Mouse (Mus musculus) spleen, adult 2 months (tissue): ENCODE measurements around the gene Il6ra. TPM values are rescaled to one million over a fixed set of nuclear protein-coding genes. Genes with fewer than 3 reads are reported as not detected.

Experiments used
- DNase-seq, 2 experiments: peaks; one replicate each; pipeline versions ENCODE4 v3.0.0 to v3.0.0-alpha.2; 2012 to 2021; ENCODE audit warnings: low spot score in 2 of 2, low read depth in 1 of 2
- H3K27ac ChIP-seq: fragments of 200-500 bp; 2 replicates; pipeline ENCODE4 v1.5.1; 2012; ENCODE audit warnings: low read length, inconsistent platforms; ENCODE audit not compliant: insufficient read depth
- H3K27me3 ChIP-seq: fragments of 200-500 bp; 2 replicates; pipeline ENCODE4 v1.6.1; 2012; ENCODE audit warnings: mild to moderate bottlenecking, moderate library complexity, low read length, inconsistent platforms; ENCODE audit not compliant: control insufficient read depth, insufficient read depth
- H3K36me3 ChIP-seq: fragments of 200-500 bp; 2 replicates; pipeline ENCODE4 v1.6.1; 2012; ENCODE audit warnings: mild to moderate bottlenecking, low read length, inconsistent platforms; ENCODE audit not compliant: control insufficient read depth, insufficient read depth
- H3K4me1 ChIP-seq: fragments of 200-500 bp; 2 replicates; pipeline ENCODE4 v1.6.1; 2011; ENCODE audit warnings: inconsistent platforms; ENCODE audit not compliant: control insufficient read depth, insufficient read depth, insufficient read length
- H3K4me3 ChIP-seq: fragments of 200-500 bp; 2 replicates; pipeline ENCODE4 v1.5.1; 2011; ENCODE audit warnings: mild to moderate bottlenecking, inconsistent platforms; ENCODE audit not compliant: insufficient read depth, insufficient read length; ENCODE audit errors: extremely low read depth
- CTCF ChIP-seq: fragments of 200-500 bp; IDR thresholded peaks from 2 replicates; pipeline ENCODE4 v1.5.1; 2011; ENCODE audit warnings: mild to moderate bottlenecking, inconsistent platforms; ENCODE audit not compliant: insufficient read depth, insufficient read length, insufficient replicate concordance; ENCODE audit errors: extremely low read depth
- POLR2A ChIP-seq: fragments of 200-500 bp; IDR thresholded peaks from 2 replicates; pipeline ENCODE4 v1.6.1; 2011; ENCODE audit warnings: low read depth, low read length, inconsistent platforms
- WGBS: fragments of 180-500 bp; shearing (Covaris S2); methylation state at CpG from one replicate; pipeline ENCODE4 v1.1.7; 2018; 5-methylcytosine and 5-hydroxymethylcytosine counted together
- polyA plus RNA-seq: library from polyadenylated mRNA; depleted of rRNA; stranded (reverse); fragments of >200 nt; gene quantifications from 2 replicates; pipeline ENCODE4 v1.2.3, GENCODE M21; 2012; rRNA removed

Il6ra gene
- polyA plus RNA-seq, 1 experiment, result 21.4 TPM

- Histone ChIP-seq H3K27ac (no peak overlapping the region), H3K4me3 (no peak overlapping the region), H3K4me1 (peaks cover 1% of the 10 kb centered on the region; the same call in 1 of the 2 replicates), H3K27me3 (no peaks in the 10 kb centered on the region), H3K36me3 (no peaks in the 10 kb centered on the region)
- TF ChIP-seq CTCF (peak; percentile 31; the same call in 1 of the 2 replicates), POLR2A (no peak)
- peak in 1 of 2 experiments; percentile 39 for DNase-seq
- 65% methylated on average over 4 of the region's 4 CpGs for WGBS
These were observed 95.9 kb downstream of the Il6ra start for GRCm38 (mm10) chr3:89817056-89817455.

Other genes starting within 250 kb of the Il6ra start
- 40.5 and 45.0 TPM in 2 replicates for gene Adar, start 198.2 kb downstream of the Il6ra start, polyA plus RNA-seq
- gene Chrnb2, start 148.6 kb downstream of the Il6ra start, polyA plus RNA-seq, result 1.4 and 1.6 TPM in 2 replicates
- gene Ube2q1, start 139.6 kb downstream of the Il6ra start, polyA plus RNA-seq, result 23.8 and 26.5 TPM in 2 replicates
- 1.1 TPM in 2 replicates for gene She, start 81.8 kb downstream of the Il6ra start, polyA plus RNA-seq
- gene Atp8b2, start 50.3 kb upstream of the Il6ra start, polyA plus RNA-seq, result 49.3 and 66.0 TPM in 2 replicates
- 25.1 and 28.1 TPM in 2 replicates for gene Hax1, start 85.6 kb upstream of the Il6ra start, polyA plus RNA-seq
- gene 4933434E20Rik, start 138.4 kb upstream of the Il6ra start, polyA plus RNA-seq, result 24.0 and 24.5 TPM in 2 replicates
- 81.5 and 85.5 TPM in 2 replicates for gene Ubap2l, start 139.4 kb upstream of the Il6ra start, polyA plus RNA-seq
- gene Tpm3, start 159.5 kb upstream of the Il6ra start, polyA plus RNA-seq, result 127 and 141 TPM in 2 replicates
- gene Nup210l, start 190.9 kb upstream of the Il6ra start, polyA plus RNA-seq, result 0.53 and 0.56 TPM in 2 replicates